Mouse (Mus musculus) small intestine, adult 2 months (tissue): ENCODE measurements around the gene Zfp580. TPM values are rescaled to one million over a fixed set of nuclear protein-coding genes. Genes with fewer than 3 reads are reported as not detected.
A peak's percentile ranks its signal among the peaks of the same experiment; 100 is the strongest.

Experiments used
- H3K27ac ChIP-seq: fragments of 200-500 bp; 2 replicates; pipeline ENCODE4 v1.5.1; 2012; ENCODE audit warnings: low read depth, low read length, control low read depth, inconsistent platforms; ENCODE audit not compliant: insufficient read depth
- H3K27me3 ChIP-seq: fragments of 200-500 bp; 2 replicates; pipeline ENCODE4 v1.6.1; 2012; ENCODE audit warnings: mild to moderate bottlenecking, moderate library complexity, low read length, inconsistent platforms; ENCODE audit not compliant: control insufficient read depth, insufficient read depth
- H3K36me3 ChIP-seq: fragments of 200-500 bp; 2 replicates; pipeline ENCODE4 v1.6.1; 2012; ENCODE audit warnings: mild to moderate bottlenecking, low read length, control low read depth, inconsistent platforms; ENCODE audit not compliant: control insufficient read depth, insufficient read depth
- H3K4me1 ChIP-seq: fragments of 200-500 bp; 2 replicates; pipeline ENCODE4 v1.6.1; 2012; ENCODE audit warnings: low read length, inconsistent platforms, mixed read lengths; ENCODE audit not compliant: control insufficient read depth, insufficient read depth, insufficient read length
- H3K4me3 ChIP-seq: fragments of 200-500 bp; 2 replicates; pipeline ENCODE4 v1.5.1; 2012; ENCODE audit warnings: low read depth, mild to moderate bottlenecking, control low read depth, inconsistent platforms, low read length, moderate library complexity
- CTCF ChIP-seq: fragments of 200-500 bp; IDR thresholded peaks from 2 replicates; pipeline ENCODE4 v1.5.1; 2012; ENCODE audit warnings: low read depth, mild to moderate bottlenecking, control low read depth, inconsistent platforms, low read length, moderate library complexity, mixed read lengths; ENCODE audit not compliant: insufficient replicate concordance, insufficient read length; ENCODE audit errors: extremely low read depth
- POLR2A ChIP-seq: fragments of 200-500 bp; IDR thresholded peaks from 2 replicates; pipeline ENCODE4 v1.6.1; 2012; ENCODE audit warnings: low read depth, mild to moderate bottlenecking, control low read depth, inconsistent platforms, low read length, moderate library complexity
- WGBS: fragments of 180-500 bp; shearing (Covaris S2); methylation state at CpG from one replicate; pipeline ENCODE4 v1.1.7; 2018; 5-methylcytosine and 5-hydroxymethylcytosine counted together
- polyA plus RNA-seq: library from polyadenylated mRNA; depleted of rRNA; stranded (reverse); fragments of >200 nt; gene quantifications from 2 replicates; pipeline ENCODE4 v1.2.3, GENCODE M21; 2012

The Zfp580 gene
- polyA plus RNA-seq, 1 experiment: 17.6 TPM

DNA sequence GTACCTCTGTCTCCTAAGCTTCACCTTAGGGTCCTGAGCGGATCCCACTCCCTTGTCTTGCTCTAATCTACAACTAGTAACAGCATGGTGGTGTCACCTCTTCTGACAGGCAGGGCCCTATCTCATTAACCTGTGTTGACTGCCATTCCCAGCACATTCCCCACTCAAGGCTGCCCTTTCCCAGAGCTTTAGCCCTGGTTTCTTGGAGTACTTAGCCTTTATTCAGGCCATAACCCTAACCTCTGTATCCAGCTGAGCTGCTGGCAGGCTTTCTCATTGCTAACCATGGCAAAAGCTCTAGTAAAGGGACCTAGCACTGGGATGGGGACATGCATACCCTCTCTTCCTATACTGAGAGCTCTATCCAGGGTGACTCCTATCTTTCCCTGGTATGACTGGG is 7.3 kb downstream of the Zfp580 start:
- Histone ChIP-seq H3K36me3 (no peaks in the 10 kb centered on the region), H3K4me1 (peaks cover 7% of the 10 kb centered on the region; the same call in 1 of the 2 replicates), H3K27ac (no peak overlapping the region), H3K4me3 (no peak overlapping the region), H3K27me3 (peaks cover 34% of the 10 kb centered on the region)
- no peak for TF ChIP-seq POLR2A
- TF ChIP-seq CTCF: no peak
- WGBS: 100% methylated on average over 1 of the region's 1 CpGs

DNA sequence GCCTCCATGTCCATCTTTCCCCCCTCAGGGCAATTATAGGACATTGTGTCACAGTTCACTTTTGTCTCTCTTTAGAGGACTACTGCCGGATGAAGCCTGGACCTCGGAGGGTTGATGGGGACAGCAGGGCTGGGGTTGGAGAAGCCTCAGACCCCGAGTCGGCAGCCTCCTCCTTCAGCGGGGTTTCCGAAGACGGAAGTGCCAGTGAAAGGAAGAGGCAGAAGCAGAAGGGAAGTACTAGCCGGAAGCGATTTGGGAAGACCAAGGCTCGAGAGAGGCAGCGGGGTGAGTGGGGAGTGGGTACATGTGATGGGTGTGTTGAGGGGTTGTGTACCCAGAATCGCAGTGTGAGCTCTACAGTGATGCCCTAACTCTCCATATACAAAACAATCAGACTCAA is 8.1 kb downstream of the Zfp580 start:
- Histone ChIP-seq H3K27me3 (peaks cover 26% of the 10 kb centered on the region), H3K36me3 (no peaks in the 10 kb centered on the region), H3K4me1 (peaks cover 9% of the 10 kb centered on the region), H3K27ac (no peak overlapping the region), H3K4me3 (no peak overlapping the region)
- TF ChIP-seq CTCF: no peak
- no peak for TF ChIP-seq POLR2A
- 92% methylated on average over 12 of the region's 12 CpGs for WGBS

DNA sequence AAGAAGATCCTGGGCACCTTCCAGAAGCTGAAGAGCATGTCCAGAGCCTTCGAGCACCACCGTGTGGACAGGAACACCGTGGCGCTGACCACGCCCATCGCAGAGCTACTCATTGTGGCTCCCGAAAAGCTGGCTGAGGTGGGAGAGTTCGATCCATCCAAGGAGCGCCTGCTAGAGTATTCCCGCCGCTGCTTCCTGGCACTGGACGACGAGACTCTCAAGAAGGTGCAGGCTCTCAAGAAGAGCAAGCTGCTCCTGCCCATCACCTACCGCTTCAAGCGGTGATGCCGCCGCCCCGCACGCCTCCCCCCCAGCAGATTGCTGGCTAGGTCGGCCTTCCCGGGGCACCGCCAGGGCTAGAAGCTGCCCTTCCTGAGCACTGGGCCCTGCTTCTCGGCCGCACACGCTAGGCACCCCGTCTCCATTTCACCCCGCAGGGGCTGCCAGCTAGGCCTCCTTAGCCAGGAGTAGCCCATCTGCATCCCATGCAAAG is 8.9 kb downstream of the Zfp580 start:
- WGBS: under 1% methylated on average over 27 of the region's 27 CpGs
- H3K27ac ChIP-seq: peak overlapping the region; percentile 87; the same call in 1 of the 2 replicates
- H3K36me3 ChIP-seq: no peaks in the 10 kb centered on the region
- peak overlapping the region; percentile 90 for H3K4me3 ChIP-seq
- peaks cover 19% of the 10 kb centered on the region for H3K27me3 ChIP-seq
- TF ChIP-seq CTCF (peak; percentile 72), POLR2A (no peak)
- peaks cover 9% of the 10 kb centered on the region for H3K4me1 ChIP-seq

DNA sequence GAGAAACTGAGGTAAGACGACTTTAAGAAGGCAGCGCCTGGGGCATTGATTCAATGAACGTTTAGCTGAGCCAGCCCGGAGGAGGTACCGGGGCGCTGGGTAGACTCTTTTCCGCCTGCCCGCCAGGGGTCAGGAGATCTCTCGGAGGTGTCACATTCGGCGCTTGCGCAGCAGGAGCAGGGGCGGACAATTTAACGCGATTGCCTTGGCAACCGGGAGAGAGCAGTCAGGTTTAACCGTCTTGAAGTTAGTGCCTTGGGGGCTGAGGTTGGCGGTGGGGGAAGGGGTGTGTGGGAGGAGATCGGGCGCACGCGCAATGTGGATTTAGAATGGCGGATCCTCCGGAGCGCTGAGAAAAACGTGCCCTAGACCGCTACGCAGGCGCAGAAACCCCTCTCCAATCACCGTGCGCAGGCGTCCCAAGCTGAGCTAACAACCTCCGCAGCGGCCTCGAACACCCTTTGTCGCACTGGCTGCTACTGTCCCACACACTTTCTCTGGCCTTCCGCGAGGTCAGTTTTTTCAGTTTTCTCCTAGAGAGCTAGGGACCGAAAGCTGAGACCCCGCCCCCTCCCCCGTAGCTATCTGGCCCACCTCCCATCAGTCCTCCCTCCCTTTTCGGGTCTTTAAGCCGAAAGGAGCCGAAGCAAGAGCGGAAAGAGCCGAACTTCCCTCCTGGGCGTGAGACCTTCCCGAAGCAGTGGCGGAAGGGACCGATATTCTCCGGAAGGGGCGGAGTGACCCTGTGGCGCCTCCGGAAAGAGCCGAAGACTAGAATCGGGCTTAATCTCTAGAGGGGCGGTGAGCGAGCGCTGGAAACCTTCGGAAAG is 9.8 kb downstream of the Zfp580 start:
- H3K36me3 ChIP-seq: peaks cover 3% of the 10 kb centered on the region; the same call in 1 of the 2 replicates
- H3K4me1 ChIP-seq: peaks cover 9% of the 10 kb centered on the region
- H3K4me3 ChIP-seq: peak overlapping the region; percentile 90
- TF ChIP-seq CTCF (peak; percentile 68; the same call in 1 of the 2 replicates), POLR2A (no peak; the same call in 1 of the 2 replicates)
- WGBS: under 1% methylated on average over 60 of the region's 60 CpGs
- peaks cover 13% of the 10 kb centered on the region for H3K27me3 ChIP-seq
- peak overlapping the region; percentile 100 for H3K27ac ChIP-seq

DNA sequence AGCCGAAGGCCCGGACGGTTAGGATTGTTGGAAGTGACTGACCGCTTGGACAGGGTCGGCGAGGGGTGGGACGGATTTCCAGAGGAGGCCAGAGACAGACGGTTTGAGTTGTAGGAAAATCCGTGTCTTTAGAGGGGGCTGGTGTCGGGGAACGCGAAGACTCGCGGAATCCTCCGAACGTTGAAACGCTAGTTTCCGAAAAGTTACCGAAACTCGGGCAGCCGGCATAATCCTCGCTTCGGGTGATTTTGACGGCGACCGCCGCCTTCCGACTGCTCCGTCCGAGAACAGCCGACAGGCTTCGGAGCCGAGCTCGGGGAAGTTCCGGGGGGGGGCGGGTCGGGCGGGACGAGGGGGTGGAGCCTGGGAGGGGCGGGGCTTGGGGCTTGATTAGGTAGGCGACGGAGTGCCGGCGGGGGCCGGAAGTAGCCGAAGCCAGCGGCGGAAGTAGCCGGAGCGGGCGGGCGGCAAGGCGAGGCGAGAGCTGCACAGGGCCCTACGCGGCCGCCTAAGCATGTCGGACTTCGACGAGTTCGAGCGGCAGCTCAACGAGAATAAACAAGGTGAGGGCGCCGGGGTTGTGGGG is 10.5 kb downstream of the Zfp580 start, which contains the start of gene U2af2:
Gene U2af2 (plus strand): TSS at position 370 of the 586 bp plus-strand sequence.
- WGBS: under 1% methylated on average over 63 of the region's 65 CpGs
- peaks cover 6% of the 10 kb centered on the region for H3K27me3 ChIP-seq
- peaks cover 9% of the 10 kb centered on the region for H3K4me1 ChIP-seq
- peaks cover 8% of the 10 kb centered on the region for H3K36me3 ChIP-seq
- peak; percentile 64; the same call in 1 of the 2 replicates for TF ChIP-seq POLR2A
- TF ChIP-seq CTCF: 0 out of 2 replicates have a peak, but pooled peaks have one; percentile 7
- H3K27ac ChIP-seq: peak within 1 kb of the TSS; percentile 100
- peak within 1 kb of the TSS; percentile 90 for H3K4me3 ChIP-seq

DNA sequence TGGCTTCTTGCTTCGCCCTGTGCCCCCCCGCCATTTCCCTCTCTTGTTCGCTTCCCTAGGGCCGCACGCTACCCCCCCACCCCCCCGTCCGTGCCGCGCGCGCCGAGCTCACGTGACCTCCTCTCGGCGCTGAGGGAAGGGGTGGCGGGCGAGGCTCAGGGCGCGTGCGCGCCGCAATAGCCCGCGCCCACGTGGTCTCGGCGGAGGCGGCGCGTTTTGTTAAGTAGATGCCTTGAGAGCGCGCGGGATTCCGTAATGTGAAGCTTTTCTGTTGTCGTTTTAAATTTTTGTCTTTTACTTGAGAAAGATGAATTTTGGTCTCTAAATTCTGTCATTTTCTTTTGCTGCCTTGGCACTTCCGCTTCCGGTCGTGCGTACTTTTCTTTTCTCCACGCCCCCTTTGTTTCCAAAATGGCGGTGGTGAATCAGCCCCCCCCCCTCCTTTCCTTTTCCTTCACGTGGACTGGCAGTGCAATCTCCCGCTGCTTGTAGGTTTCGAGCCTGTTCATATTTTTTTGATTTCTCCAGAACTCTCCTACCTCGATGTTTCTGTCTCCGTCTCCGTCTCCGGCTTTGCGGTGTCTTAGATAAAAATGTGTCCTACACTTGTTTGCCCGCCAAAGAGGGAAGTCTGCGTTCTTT is 11.1 kb downstream of the Zfp580 start:
- TF ChIP-seq CTCF (no peak), POLR2A (no peak)
- Histone ChIP-seq H3K27me3 (peaks cover 3% of the 10 kb centered on the region; the same call in 1 of the 2 replicates), H3K4me3 (peak overlapping the region; percentile 90), H3K36me3 (peaks cover 14% of the 10 kb centered on the region), H3K27ac (peak overlapping the region; percentile 77), H3K4me1 (peaks cover 10% of the 10 kb centered on the region)
- WGBS: under 1% methylated on average over 50 of the region's 51 CpGs

DNA sequence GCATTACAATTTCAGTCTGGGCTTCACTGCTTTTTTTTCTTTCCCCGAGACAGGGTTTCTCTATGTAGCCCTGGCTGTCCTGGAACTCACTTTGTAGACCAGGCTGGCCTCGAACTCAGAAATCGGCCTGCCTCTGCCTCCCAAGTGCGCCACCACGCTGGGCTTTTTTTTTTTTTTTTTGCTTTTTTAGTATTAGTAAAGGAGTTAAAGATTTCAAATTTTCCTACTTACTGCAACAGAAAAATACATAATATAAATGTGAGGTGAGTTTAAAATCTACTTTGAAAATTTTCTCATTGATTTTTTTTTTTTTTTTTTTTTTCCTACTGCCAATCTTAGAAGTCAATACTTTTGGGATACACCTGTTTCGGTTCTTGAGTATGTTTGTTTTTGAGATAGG is 13.5 kb downstream of the Zfp580 start:
- peaks cover 38% of the 10 kb centered on the region for H3K36me3 ChIP-seq

More for the DNA sequence above, 13.5 kb downstream of the Zfp580 start:
- H3K27ac ChIP-seq: no peak overlapping the region
- TF ChIP-seq CTCF (no peak), POLR2A (no peak)
- WGBS: 78% methylated on average over 6 of the region's 6 CpGs
- H3K4me1 ChIP-seq: peaks cover 10% of the 10 kb centered on the region
- H3K4me3 ChIP-seq: no peak overlapping the region
- H3K27me3 ChIP-seq: no peaks in the 10 kb centered on the region
